Mouse (Mus musculus) lung, adult 2 months (tissue): ENCODE data around the gene Alg1.

Experiments used
- CTCF ChIP-seq: fragments of 200-500 bp; IDR thresholded peaks from 2 replicates; pipeline ENCODE4 v1.5.1; 2011; ENCODE audit warnings: mild to moderate bottlenecking, low read length, control low read depth; ENCODE audit not compliant: insufficient read depth
- POLR2A ChIP-seq: fragments of 200-500 bp; IDR thresholded peaks from 2 replicates; pipeline ENCODE4 v1.6.1; 2011; ENCODE audit warnings: low read depth, mild to moderate bottlenecking, control low read depth, low read length, borderline replicate concordance; ENCODE audit errors: extremely low read depth

GRCm38 (mm10) chr16:5217341-5218133, 15.9 kb upstream of the Alg1 start:
- TF ChIP-seq CTCF: no peak
- no peak for TF ChIP-seq POLR2A
